Mouse (Mus musculus) olfactory bulb, adult 2 months (tissue): Measurements from ENCODE around the gene Rtp4. TPM values are rescaled to one million over a fixed set of nuclear protein-coding genes. Genes with fewer than 3 reads are reported as not detected.

ENCODE experiments used
- H3K27ac ChIP-seq: fragments of 200-500 bp; 2 replicates; pipeline ENCODE4 v1.5.1; 2012; ENCODE audit warnings: low read depth, low read length; ENCODE audit not compliant: insufficient read depth
- H3K4me1 ChIP-seq: fragments of 200-500 bp; 2 replicates; pipeline ENCODE4 v1.6.1; 2012; ENCODE audit warnings: low read length; ENCODE audit not compliant: control insufficient read depth, insufficient read depth
- H3K4me3 ChIP-seq: fragments of 200-500 bp; 2 replicates; pipeline ENCODE4 v1.5.1; 2012; ENCODE audit warnings: mild to moderate bottlenecking, low read depth, low read length, moderate library complexity; ENCODE audit not compliant: insufficient read depth
- CTCF ChIP-seq: fragments of 200-500 bp; IDR thresholded peaks from 2 replicates; pipeline ENCODE4 v1.5.1; 2012; ENCODE audit warnings: low read depth, mild to moderate bottlenecking, low read length, moderate library complexity; ENCODE audit not compliant: insufficient read depth
- POLR2A ChIP-seq: fragments of 200-500 bp; IDR thresholded peaks from 2 replicates; pipeline ENCODE4 v1.6.1; 2012; ENCODE audit warnings: mild to moderate bottlenecking, low read depth, low read length, moderate library complexity; ENCODE audit not compliant: insufficient read depth
- WGBS: fragments of 180-500 bp; shearing (Covaris S2); methylation state at CpG from one replicate; pipeline ENCODE4 v1.1.7; 2018; 5-methylcytosine and 5-hydroxymethylcytosine counted together
- polyA plus RNA-seq: library from polyadenylated mRNA; stranded (reverse); fragments of >200 nt; gene quantifications from 2 replicates; pipeline ENCODE4 v1.2.4, GENCODE M21; 2012; ENCODE audit warnings: low replicate concordance; ENCODE audit not compliant: missing spikeins, insufficient read depth, insufficient read length

Gene Rtp4
- polyA plus RNA-seq, 1 experiment, result not detected

GRCm38 (mm10) chr16:23505904-23506687, 14.0 kb upstream of the Rtp4 start:
- WGBS, result 79% methylated on average over 11 of the region's 11 CpGs
- Histone ChIP-seq H3K4me1 (peaks cover 2% of the 10 kb centered on the region; the same call in 1 of the 2 replicates), H3K27ac (no peak overlapping the region), H3K4me3 (no peak overlapping the region)
- TF ChIP-seq CTCF, result no peak
- no peak for TF ChIP-seq POLR2A

GRCm38 (mm10) chr16:23511166-23511935, 8.7 kb upstream of the Rtp4 start:
- WGBS, result 85% methylated on average over 4 of the region's 4 CpGs
- no peaks in the 10 kb centered on the region; the same call in 1 of the 2 replicates for H3K4me1 ChIP-seq
- no peak overlapping the region for H3K4me3 ChIP-seq
- TF ChIP-seq POLR2A (no peak), CTCF (no peak)
- H3K27ac ChIP-seq, result no peak overlapping the region

GRCm38 (mm10) chr16:23513401-23513800, 6.7 kb upstream of the Rtp4 start:
- 91% methylated on average over 1 of the region's 1 CpGs for WGBS
- Histone ChIP-seq H3K4me3 (no peak overlapping the region), H3K4me1 (peaks cover 5% of the 10 kb centered on the region; the same call in 1 of the 2 replicates), H3K27ac (no peak overlapping the region)
- TF ChIP-seq POLR2A (no peak), CTCF (no peak)

- Histone ChIP-seq H3K4me3 (no peak overlapping the region), H3K27ac (no peak overlapping the region), H3K4me1 (peaks cover 11% of the 10 kb centered on the region; the same call in 1 of the 2 replicates)
- 64% methylated on average over 3 of the region's 3 CpGs for WGBS
- no peak for TF ChIP-seq POLR2A
- no peak for TF ChIP-seq CTCF
Measured at GRCm38 (mm10) chr16:23515766-23516165, 4.3 kb upstream of the Rtp4 start.

GRCm38 (mm10) chr16:23516606-23517005, 3.5 kb upstream of the Rtp4 start:
- WGBS, result 71% methylated on average over 2 of the region's 2 CpGs
- no peak for TF ChIP-seq CTCF
- no peak for TF ChIP-seq POLR2A
- no peak overlapping the region for H3K27ac ChIP-seq
- peaks cover 11% of the 10 kb centered on the region; the same call in 1 of the 2 replicates for H3K4me1 ChIP-seq
- no peak overlapping the region for H3K4me3 ChIP-seq

GRCm38 (mm10) chr16:23517230-23517629, 2.9 kb upstream of the Rtp4 start:
- no peak overlapping the region for H3K27ac ChIP-seq
- TF ChIP-seq POLR2A (no peak), CTCF (no peak)
- H3K4me1 ChIP-seq, result peaks cover 11% of the 10 kb centered on the region; the same call in 1 of the 2 replicates
- 92% methylated on average over 5 of the region's 5 CpGs for WGBS
- no peak overlapping the region for H3K4me3 ChIP-seq

- Histone ChIP-seq H3K27ac (no peak overlapping the region), H3K4me3 (no peak overlapping the region), H3K4me1 (peaks cover 13% of the 10 kb centered on the region; the same call in 1 of the 2 replicates)
- TF ChIP-seq POLR2A (no peak), CTCF (no peak)
- WGBS, result 73% methylated on average over 20 of the region's 20 CpGs
Measured at GRCm38 (mm10) chr16:23517754-23518566, 2.1 kb upstream of the Rtp4 start.

DNA sequence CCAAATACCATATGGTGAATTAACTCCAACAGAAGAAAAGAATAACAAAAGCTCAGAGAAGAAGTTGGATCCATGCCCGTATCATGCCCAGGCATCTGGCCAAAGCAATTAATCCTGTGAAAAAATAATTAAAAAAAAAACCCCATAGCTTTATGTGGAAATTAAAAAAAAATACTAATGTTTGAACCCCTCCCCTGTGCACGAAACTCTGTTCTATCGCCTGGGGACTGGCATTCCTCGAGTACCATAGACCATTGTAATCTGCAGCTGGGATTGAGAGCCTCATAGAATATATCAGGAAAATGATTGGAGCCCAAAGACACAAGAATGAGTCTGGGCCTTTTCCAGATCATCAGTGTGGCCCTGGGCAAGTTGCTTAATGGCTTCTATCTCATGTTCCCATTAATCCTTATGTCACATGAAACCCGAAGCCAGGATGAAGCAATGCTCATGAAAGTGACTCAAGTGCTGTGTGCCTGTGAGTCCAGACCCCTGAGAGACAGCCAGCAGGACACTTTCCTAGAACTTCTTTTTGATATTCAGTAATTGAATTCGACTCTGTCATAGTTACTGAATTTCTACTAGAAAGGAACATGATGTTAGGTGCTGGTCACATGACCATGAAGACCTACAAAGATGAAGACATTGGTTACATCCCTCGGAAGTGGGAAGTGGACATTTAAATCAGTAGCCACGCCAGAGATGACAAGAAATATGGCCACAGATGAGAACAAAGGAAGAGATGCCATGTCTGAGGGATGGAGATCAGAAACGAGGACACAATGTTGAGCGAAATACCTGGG, 1.3 kb upstream of the Rtp4 start:
- Histone ChIP-seq H3K4me3 (no peak overlapping the region), H3K4me1 (peaks cover 13% of the 10 kb centered on the region; the same call in 1 of the 2 replicates), H3K27ac (no peak overlapping the region)
- TF ChIP-seq POLR2A (no peak), CTCF (no peak)
- 72% methylated on average over 10 of the region's 10 CpGs for WGBS
